Mouse (Mus musculus): ENCODE data around the gene Prps2. TPM values are rescaled to one million over a fixed set of nuclear protein-coding genes. Genes with fewer than 3 reads are reported as not detected.
"Not testable (repeated sequence)": the region's sequence is repeated elsewhere in the genome, so short reads cannot be mapped to it uniquely, and the experiment has no call there.

The Prps2 gene
- 1 to 10 TPM; 1.6 to 1.9 TPM for total RNA-seq (2021)
- long read RNA-seq, experiment 1, result 0 reads
- long read RNA-seq, experiment 2, result 0 reads

GRCm38 (mm10) chrX:167382047-167382853 is at the start of gene Prps2:
Gene Prps2, minus strand, starts transcription at chrX:167382749.
- peak; percentile 2 for DNase-seq (ENCODE audit: low spot score)

DNA sequence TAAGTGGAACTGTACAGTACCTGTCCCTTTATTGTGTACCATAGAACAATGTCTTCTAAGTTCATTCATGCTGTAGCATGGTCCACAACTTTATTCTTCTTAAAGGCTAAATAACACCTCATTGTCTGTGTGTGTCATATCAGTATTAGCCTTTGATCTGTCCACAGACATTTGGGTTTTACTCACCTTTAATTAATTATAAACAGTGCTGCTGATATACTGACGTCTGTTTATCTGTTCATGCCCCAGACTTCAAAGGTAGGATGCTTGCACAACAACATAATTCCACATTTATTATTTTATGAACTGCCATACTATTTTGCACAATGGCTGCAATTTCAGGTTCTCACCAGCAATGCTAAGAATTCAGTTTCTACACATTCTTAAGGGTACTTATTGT is 35.1 kb upstream of the Prps2 start:
- DNase-seq (ENCODE audit: low spot score), result no peak

DNA sequence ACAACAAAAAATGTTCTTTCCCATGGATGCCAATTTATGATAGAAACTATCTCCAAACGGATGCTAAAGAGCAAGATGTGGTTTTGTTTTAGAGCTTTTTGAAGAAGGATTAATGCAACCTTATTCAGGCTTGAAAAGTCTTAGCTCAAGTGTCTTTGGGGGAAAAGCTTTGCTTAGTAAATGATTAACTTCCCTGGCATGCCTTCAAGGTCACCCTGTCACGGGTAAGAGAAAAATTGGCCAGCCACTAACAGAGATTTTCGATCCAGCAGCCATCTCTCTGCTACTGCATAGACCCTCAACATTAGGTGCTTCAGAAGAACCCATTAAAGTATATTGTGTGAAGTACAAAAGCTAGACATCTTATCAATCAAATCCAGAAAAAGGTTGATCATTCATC is 12.4 kb upstream of the Prps2 start:
- DNase-seq (ENCODE audit: low spot score), result no peak

DNA sequence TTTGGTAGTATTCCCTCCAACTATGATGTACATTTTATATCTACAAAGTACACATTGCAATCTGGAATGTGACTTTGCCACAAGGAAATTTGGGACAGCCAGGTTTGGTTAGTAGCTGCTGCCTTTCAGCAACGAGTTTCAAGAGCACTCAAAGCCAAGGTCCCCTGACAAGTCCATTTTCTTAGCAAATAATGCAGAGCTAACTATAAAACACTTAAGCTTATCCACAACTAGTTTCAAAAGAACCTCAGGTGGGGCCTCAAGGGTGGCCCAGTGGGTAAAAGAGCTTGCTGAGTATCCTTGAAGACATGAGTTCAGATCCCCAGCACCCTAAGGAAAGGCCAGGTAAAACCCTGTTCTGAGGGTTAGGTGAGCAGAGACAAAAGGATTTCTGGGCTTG is 4.1 kb upstream of the Prps2 start:
- no peak for DNase-seq (ENCODE audit: low spot score)

DNA sequence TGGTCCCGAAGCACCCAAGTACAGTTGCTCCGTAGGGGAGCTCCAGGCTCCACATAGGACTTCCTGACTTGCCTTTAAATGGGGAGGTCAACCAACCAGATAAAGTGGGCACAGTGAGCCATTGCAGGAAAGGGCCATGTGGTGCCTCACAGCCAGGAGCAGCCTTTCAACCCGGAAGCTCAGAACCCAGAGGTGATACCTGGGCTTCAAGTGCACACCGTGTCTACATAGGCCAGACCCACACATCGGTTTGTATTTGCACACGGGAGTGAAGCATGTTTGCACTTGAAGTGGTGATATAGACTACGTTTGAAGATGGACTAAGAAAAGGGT is 271 bp upstream of the Prps2 start:
- DNase-seq (ENCODE audit: low spot score), result no peak

DNA sequence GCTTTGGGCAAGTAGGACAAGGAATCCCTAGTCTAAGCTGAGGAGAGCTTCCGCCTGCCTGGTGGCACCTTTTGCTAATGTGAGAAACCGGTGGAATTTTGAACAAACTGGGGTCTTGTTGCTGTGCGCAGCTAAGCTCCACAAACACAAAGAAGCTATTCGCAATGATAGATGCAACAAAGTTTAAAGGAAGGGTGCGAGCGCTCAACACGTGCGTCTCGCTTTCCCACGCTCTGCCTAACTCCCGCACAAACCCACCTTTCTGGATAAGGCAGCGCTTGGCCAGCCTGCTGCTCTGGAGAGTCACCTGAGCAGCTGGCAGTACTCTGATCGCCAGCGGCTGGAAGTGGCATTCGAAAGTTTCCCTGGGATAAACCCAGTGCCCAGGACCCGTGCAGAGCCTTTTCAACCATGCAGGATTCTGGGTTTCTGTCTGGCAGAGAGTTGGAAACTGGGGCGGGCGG is 934 bp downstream of the Prps2 start:
- DNase-seq (ENCODE audit: low spot score), result no peak

DNA sequence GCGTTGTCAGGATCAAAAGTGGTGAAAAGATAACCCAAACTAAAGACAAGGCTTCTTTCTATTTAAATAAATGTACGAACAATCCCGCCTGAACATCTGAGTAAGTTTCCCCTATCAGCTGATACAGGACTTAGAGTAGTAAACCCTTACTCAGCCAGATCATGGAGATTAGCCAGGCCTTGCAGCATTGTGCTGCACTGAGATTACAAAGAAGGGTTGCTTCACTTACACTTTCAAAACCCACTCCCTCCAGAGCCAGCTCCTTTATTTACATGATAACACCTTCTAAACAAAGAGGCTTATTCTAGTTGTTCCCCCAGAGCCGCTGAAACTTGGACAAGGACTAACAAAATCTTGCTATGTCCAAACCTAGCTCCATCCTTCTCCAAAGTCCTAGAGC is 2.5 kb downstream of the Prps2 start:
- no peak for DNase-seq (ENCODE audit: low spot score)

DNA sequence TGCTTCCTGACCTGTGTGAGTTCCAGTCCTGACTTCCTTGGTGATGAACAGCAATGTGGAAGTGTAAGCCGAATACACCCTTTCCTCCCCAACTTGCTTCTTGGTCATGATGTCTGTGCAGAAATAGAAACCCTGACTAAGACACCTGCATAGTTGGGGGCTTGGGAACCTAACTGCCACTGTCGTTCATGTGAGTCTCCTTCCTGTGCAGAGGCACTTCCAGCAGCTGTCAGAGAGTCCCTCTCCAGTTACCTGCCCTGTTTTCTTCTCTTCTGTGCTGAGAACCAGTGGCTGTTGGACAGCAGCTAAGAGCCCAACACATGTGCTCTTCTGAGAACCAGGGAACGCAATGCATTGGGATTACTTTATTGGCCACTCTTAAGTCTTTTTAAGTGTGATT is 21.3 kb downstream of the Prps2 start:
- DNase-seq (ENCODE audit: low spot score), result not testable (repeated sequence)

DNA sequence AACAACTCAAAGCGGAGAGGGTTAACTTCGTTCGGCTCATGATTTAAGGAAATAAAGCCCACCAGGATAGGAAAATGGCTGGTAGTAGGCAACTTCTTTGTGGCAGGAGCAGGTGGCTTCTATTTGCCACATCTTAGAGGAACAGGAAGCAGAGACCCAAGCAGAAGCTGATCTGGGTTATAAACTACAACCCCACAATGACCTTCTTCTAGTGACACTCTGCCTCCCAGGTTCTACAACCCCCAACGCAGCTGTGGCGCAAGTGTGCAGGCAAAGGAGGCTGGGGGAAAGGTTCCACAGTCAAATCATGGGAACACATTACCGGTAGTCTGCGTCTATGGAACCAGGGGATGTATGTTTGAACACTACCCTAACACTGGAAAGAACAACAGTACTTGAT is 22.8 kb downstream of the Prps2 start:
- DNase-seq (ENCODE audit: low spot score), result no peak

- DNase-seq (ENCODE audit: low spot score), result no peak
Observed at GRCm38 (mm10) chrX:167357415-167357814, 25.1 kb downstream of the Prps2 start.

- DNase-seq (ENCODE audit: low spot score), result no peak
Observed at GRCm38 (mm10) chrX:167355965-167356364, 26.6 kb downstream of the Prps2 start.

DNA sequence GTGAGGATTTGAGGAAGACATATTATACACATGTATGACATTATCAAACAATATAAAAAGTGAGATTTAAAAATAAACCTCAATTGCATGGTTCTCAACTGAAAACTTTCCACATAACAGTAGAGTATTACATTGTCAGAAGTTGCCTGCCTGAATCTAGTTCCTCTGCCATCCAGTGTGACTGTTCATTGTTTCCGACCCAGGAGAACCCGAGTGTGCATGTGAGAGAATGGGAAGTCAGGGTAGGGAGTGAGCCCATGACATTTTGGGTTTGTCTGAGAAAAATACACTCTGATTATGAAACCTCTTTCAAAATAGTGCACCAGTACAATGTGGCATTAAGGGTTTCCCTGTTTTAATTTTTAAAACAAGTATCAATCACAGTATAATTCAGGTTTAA is 28.9 kb downstream of the Prps2 start:
- no peak for DNase-seq (ENCODE audit: low spot score)

DNA sequence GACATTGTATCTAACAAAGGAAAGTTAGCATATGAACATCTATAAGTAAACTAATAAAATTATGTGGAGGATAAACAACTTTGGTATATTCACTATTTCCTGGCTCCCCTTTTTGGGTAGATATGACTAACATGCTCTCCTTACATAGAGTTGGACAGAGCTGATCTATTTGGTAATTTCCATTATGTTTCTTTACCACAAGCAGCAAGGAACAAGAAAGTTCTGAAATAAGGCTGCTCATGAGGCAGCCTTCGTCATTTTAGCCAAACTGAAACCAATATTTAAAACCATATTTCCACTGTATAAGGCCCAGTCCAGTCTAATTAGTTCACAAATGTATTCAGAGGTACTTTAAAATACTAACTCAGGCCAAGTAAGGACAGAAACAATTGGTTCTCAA is 36.1 kb downstream of the Prps2 start:
- no peak for DNase-seq (ENCODE audit: low spot score)

DNA sequence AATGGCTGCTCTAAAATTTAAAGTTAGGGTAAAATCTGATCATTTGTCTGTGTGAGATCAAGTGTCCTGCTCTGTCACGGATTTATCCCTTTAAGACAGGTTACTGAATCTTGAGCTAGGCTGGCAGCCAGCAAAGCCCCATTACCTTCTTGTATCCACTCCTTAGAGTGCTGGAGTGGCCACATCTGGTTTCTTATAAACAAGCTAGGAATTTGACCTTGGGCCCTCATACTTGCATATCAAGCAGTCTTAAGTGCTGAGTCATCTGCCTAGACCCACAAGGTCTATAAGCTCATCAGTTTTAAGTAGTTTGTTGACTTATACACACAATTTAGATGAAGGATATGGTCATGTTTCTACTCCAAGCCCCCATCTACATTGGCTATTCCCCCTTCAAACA is 38.2 kb downstream of the Prps2 start:
- no peak for DNase-seq (ENCODE audit: low spot score)

- DNase-seq (ENCODE audit: low spot score), result no peak
Observed at GRCm38 (mm10) chrX:167341811-167342210, 40.7 kb downstream of the Prps2 start.

DNA sequence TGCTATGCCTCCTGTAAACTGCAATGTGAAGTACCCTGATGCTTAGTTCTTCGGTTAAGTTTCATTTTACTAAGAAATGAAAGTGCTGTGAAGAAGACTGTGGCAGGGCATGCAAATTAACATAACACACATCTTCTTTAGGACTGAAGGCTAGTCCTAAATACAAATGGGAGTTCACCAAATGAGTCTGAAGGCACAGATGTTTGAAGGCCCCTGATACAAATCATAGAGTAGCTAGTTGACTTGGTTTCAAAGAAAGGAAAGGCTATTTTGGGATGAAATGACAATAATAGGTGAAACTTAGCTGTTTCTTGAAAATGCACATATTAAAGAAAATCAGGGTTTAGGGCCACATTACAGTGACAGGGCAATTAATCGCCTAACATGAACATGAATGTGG is 42.4 kb downstream of the Prps2 start:
- no peak for DNase-seq (ENCODE audit: low spot score)

GRCm38 (mm10) chrX:167337990-167338389 is 44.6 kb downstream of the Prps2 start:
- no peak for DNase-seq (ENCODE audit: low spot score)

- DNase-seq (ENCODE audit: low spot score), result no peak
Observed at GRCm38 (mm10) chrX:167334571-167334970, 48.0 kb downstream of the Prps2 start.

DNA sequence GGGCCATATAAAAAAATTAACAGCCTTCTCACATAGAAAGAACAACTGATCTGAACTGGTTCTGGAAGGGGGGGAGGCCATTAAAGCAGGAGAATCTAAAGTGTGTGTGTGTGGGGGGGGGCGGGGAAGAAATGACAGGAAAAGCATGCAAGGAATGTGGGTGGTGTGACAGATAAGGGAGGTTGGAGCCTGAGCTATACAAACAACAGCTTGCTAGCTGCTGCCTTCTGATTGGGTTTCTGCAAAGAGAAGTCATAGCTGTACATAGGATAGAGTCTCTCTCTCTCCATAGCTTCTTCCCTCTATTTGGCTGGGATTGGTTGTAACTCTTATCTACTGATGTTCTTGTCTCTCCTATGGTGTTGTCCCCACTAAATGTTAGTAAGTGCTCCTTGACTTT is 49.9 kb downstream of the Prps2 start:
- DNase-seq (ENCODE audit: low spot score), result no peak

DNA sequence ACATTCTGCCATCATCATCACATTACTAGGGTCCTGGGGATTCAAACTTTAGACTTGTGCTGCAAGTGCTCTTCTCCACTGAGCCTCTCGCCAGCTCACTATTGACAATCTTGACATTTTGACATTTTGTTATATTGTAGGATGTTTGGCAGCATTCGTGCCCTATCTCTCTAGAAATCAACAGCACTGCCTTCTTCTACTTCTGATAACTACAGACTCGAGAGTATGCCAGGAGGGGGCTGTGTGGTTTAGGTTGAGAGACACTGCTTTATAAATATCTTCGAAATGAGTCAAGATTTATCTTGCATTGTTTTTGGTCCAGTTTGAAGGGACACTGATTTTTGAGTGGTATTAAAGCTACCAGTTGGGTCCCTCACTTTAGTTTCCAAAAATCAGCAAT is 51.6 kb downstream of the Prps2 start:
- DNase-seq (ENCODE audit: low spot score), result no peak

DNA sequence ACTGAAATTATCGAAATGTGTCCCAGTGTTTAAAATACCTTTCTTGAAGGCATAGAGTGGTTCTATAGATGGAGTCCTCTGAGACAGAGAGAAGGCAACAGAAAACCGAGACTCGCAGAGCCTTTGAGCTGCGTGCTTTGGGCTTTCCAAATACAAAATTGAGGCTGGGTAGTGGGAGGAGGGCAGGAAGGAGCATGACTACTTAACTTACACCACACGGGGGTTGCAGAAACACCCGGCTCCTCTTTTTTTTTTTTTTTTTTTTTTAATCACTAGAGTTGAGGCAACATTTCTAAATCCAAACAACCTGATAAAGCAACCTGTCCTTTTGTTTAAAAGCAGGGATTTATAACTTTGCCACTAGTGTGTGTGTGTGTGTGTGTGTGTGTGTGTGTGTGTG is 52.1 kb downstream of the Prps2 start, which contains the start of gene Tlr7:
Gene Tlr7, minus strand, starts transcription at position 160 of the 400 bp plus-strand sequence.
- no peak for DNase-seq (ENCODE audit: low spot score)

GRCm38 (mm10) chrX:167329620-167330019 is 52.9 kb downstream of the Prps2 start:
- peak; percentile 6 for DNase-seq (ENCODE audit: low spot score)

GRCm38 (mm10) chrX:167329098-167329497 is 53.5 kb downstream of the Prps2 start:
- DNase-seq (ENCODE audit: low spot score), result peak; percentile 3

GRCm38 (mm10) chrX:167328519-167328918 is 54.0 kb downstream of the Prps2 start:
- no peak for DNase-seq (ENCODE audit: low spot score)

Data from gastrocnemius, adult 18-20 months (tissue).